Mouse (Mus musculus) intestine, postnatal 0 days (tissue): ENCODE measurements around the gene Apeh. TPM values are rescaled to one million over a fixed set of nuclear protein-coding genes. Genes with fewer than 3 reads are reported as not detected.
A peak's percentile ranks its signal among the peaks of the same experiment; 100 is the strongest.

ENCODE experiments used
- ATAC-seq: fragments of 200-750 bp; cut with Nextera tagmentation; 2 replicates; pipeline ENCODE4 v1.8.0; 2017; ENCODE audit warnings: mild to moderate bottlenecking, moderate TSS enrichment, moderate library complexity
- H3K27ac ChIP-seq: fragments of 300-500 bp; sonication (generic); 2 replicates; pipeline ENCODE4 v1.5.1; 2014; ENCODE audit warnings: mild to moderate bottlenecking, low read depth, low read length, moderate library complexity
- H3K27me3 ChIP-seq: fragments of 300-500 bp; sonication (generic); replicated peaks from 2 replicates; pipeline ENCODE4 v1.6.1; 2014; ENCODE audit warnings: low read length, mixed read lengths; ENCODE audit not compliant: control insufficient read depth, insufficient read depth
- H3K36me3 ChIP-seq: fragments of 300-500 bp; sonication (generic); 2 replicates; pipeline ENCODE4 v1.6.1; 2014; ENCODE audit warnings: mild to moderate bottlenecking, moderate library complexity; ENCODE audit not compliant: control insufficient read depth, insufficient read depth
- H3K4me1 ChIP-seq: fragments of 300-500 bp; sonication (generic); replicated peaks from 2 replicates; pipeline ENCODE4 v1.6.1; 2014; ENCODE audit warnings: antibody characterized with exemption, low read length, mixed read lengths; ENCODE audit not compliant: control insufficient read depth, insufficient read depth
- H3K4me2 ChIP-seq: fragments of 300-500 bp; sonication (generic); replicated peaks from 2 replicates; pipeline ENCODE4 v1.6.1; 2014; ENCODE audit warnings: low read depth, mild to moderate bottlenecking, moderate library complexity
- H3K4me3 ChIP-seq: fragments of 300-500 bp; sonication (generic); 2 replicates; pipeline ENCODE4 v1.5.1; 2014; ENCODE audit warnings: low read depth, low read length
- H3K9ac ChIP-seq: fragments of 300-500 bp; sonication (generic); 2 replicates; pipeline ENCODE4 v1.6.1; 2014; ENCODE audit warnings: mild to moderate bottlenecking, low read depth, low read length
- H3K9me3 ChIP-seq: fragments of 300-500 bp; sonication (generic); 2 replicates; pipeline ENCODE4 v1.6.1; 2016; ENCODE audit warnings: mixed run types; ENCODE audit not compliant: control insufficient read depth
- CTCF ChIP-seq: sonication (generic); IDR thresholded peaks from 2 replicates; pipeline ENCODE4 v1.5.1; 2016; ENCODE audit warnings: low read depth, mild to moderate bottlenecking, control low read depth, antibody characterized with exemption, moderate library complexity
- WGBS: fragments of 180-500 bp; shearing (Covaris S2); extraction: QIAGEN DNeasy Blood & Tissue Kit; methylation state at CpG from one replicate; pipeline ENCODE4 v1.1.7; 2014; 5-methylcytosine and 5-hydroxymethylcytosine counted together
- polyA plus RNA-seq: library from polyadenylated mRNA; unstranded; fragments of >200 nt; fragmentation: Nextera tagmentation; extraction: Ambion mirVana; gene quantifications from 2 replicates; pipeline ENCODE4 v1.2.1, GENCODE M21; 2015

Gene Apeh
- polyA plus RNA-seq, 1 experiment from 2014 or later = 82.6 TPM

GRCm38 (mm10) chr9:108111101-108111592 lies 16.7 kb upstream of the Apeh start:
- Histone ChIP-seq H3K27ac (no peak overlapping the region), H3K36me3 (peaks cover 35% of the 10 kb centered on the region; the same call in 1 of the 2 replicates), H3K4me1 (no peaks in the 10 kb centered on the region; the same call in 1 of the 2 replicates), H3K9ac (peak overlapping the region; percentile 40; the same call in 1 of the 2 replicates), H3K9me3 (no peaks in the 10 kb centered on the region), H3K4me2 (peak overlapping the region; percentile 59), H3K4me3 (peak overlapping the region; percentile 16), H3K27me3 (no peaks in the 10 kb centered on the region)
- TF ChIP-seq CTCF = no peak
- ATAC-seq = no peak
- WGBS = 7% methylated on average over 22 of the region's 22 CpGs

GRCm38 (mm10) chr9:108110160-108110559 lies 15.8 kb upstream of the Apeh start:
- no peak for TF ChIP-seq CTCF
- no peak overlapping the region for H3K27ac ChIP-seq
- no peaks in the 10 kb centered on the region for H3K27me3 ChIP-seq
- H3K36me3 ChIP-seq = peaks cover 25% of the 10 kb centered on the region; the same call in 1 of the 2 replicates
- no peak overlapping the region for H3K4me3 ChIP-seq
- peak; percentile 31; the same call in 1 of the 2 replicates for ATAC-seq
- no peaks in the 10 kb centered on the region for H3K9me3 ChIP-seq
- H3K9ac ChIP-seq = no peak overlapping the region
- no peaks in the 10 kb centered on the region; the same call in 1 of the 2 replicates for H3K4me1 ChIP-seq
- whole genome bisulfite sequencing = 60% methylated on average over 16 of the region's 16 CpGs
- peak overlapping the region; percentile 59 for H3K4me2 ChIP-seq

GRCm38 (mm10) chr9:108107867-108108266 lies 13.5 kb upstream of the Apeh start:
- Histone ChIP-seq H3K4me1 (no peaks in the 10 kb centered on the region; the same call in 1 of the 2 replicates), H3K9ac (no peak overlapping the region), H3K27ac (no peak overlapping the region), H3K36me3 (peaks cover 6% of the 10 kb centered on the region; the same call in 1 of the 2 replicates), H3K4me2 (no peak overlapping the region), H3K9me3 (no peaks in the 10 kb centered on the region), H3K27me3 (no peaks in the 10 kb centered on the region), H3K4me3 (no peak overlapping the region)
- no peak for TF ChIP-seq CTCF
- no peak for ATAC-seq
- 92% methylated on average over 16 of the region's 16 CpGs for WGBS

GRCm38 (mm10) chr9:108106090-108106489 lies 11.7 kb upstream of the Apeh start:
- Histone ChIP-seq H3K4me3 (no peak overlapping the region), H3K4me1 (no peaks in the 10 kb centered on the region; the same call in 1 of the 2 replicates), H3K4me2 (peak overlapping the region; percentile 58; the same call in 1 of the 2 replicates), H3K9me3 (no peaks in the 10 kb centered on the region), H3K27me3 (no peaks in the 10 kb centered on the region), H3K27ac (no peak overlapping the region; the same call in 1 of the 2 replicates), H3K9ac (no peak overlapping the region), H3K36me3 (peaks cover 6% of the 10 kb centered on the region; the same call in 1 of the 2 replicates)
- ATAC-seq = no peak
- WGBS = 87% methylated on average over 23 of the region's 23 CpGs
- TF ChIP-seq CTCF = peak; percentile 45

- peak overlapping the region; percentile 1; the same call in 1 of the 2 replicates for H3K9ac ChIP-seq
- peak overlapping the region; percentile 46 for H3K27ac ChIP-seq
- H3K9me3 ChIP-seq = no peaks in the 10 kb centered on the region
- no peaks in the 10 kb centered on the region for H3K27me3 ChIP-seq
- H3K36me3 ChIP-seq = peaks cover 6% of the 10 kb centered on the region; the same call in 1 of the 2 replicates
- no peaks in the 10 kb centered on the region; the same call in 1 of the 2 replicates for H3K4me1 ChIP-seq
- WGBS = 75% methylated on average over 12 of the region's 12 CpGs
- H3K4me2 ChIP-seq = peak overlapping the region; percentile 58
- no peak for ATAC-seq
- H3K4me3 ChIP-seq = no peak overlapping the region
- no peak for TF ChIP-seq CTCF
These were observed 11.1 kb upstream of the Apeh start for GRCm38 (mm10) chr9:108105549-108105863.

- 36% methylated on average over 31 of the region's 31 CpGs for WGBS
- Histone ChIP-seq H3K9ac (peak overlapping the region; percentile 40; the same call in 1 of the 2 replicates), H3K27me3 (no peaks in the 10 kb centered on the region), H3K27ac (peak overlapping the region; percentile 57), H3K4me3 (peak overlapping the region; percentile 7; the same call in 1 of the 2 replicates), H3K36me3 (peaks cover 6% of the 10 kb centered on the region; the same call in 1 of the 2 replicates), H3K4me1 (no peaks in the 10 kb centered on the region; the same call in 1 of the 2 replicates), H3K4me2 (peak overlapping the region; percentile 58), H3K9me3 (no peaks in the 10 kb centered on the region)
- TF ChIP-seq CTCF = 0 out of 2 replicates have a peak, but pooled peaks have one; percentile 3
- ATAC-seq = peak; percentile 89
These were observed 10.6 kb upstream of the Apeh start for GRCm38 (mm10) chr9:108104766-108105548.
